Mouse (Mus musculus) granulocyte monocyte progenitor cell, adult 5-6 weeks (primary cell): ENCODE results near the gene Gm10447. TPM values are rescaled to one million over a fixed set of nuclear protein-coding genes. Genes with fewer than 3 reads are reported as not detected.
"Not testable (repeated sequence)": the region's sequence is repeated elsewhere in the genome, so short reads cannot be mapped to it uniquely, and the experiment has no call there.

ENCODE experiments used
- ATAC-seq: replicated peaks from 2 replicates; pipeline ENCODE4 v1.8.0; 2016; ENCODE audit warnings: mild to moderate bottlenecking, moderate TSS enrichment, inconsistent platforms; ENCODE audit not compliant: poor library complexity, severe bottlenecking
- total RNA-seq, 2 experiments: library from RNA; stranded (forward) in 1 of 2; stranded (reverse) in 1 of 2; fragments of 200-712, 200-1000 nt in 1 of 2; fragments of >200 nt in 1 of 2; fragmentation: Nextera tagmentation in 1 of 2; gene quantifications; 2 replicates each; pipeline ENCODE4 v1.2.3; 2014 to 2017

Gene Gm10447
- total RNA-seq, 2 experiments from 2014 or later = not detected

- no peak for ATAC-seq
These were observed 8.9 kb downstream of the Gm10447 start for GRCm38 (mm10) chr11:53447996-53448395.

DNA sequence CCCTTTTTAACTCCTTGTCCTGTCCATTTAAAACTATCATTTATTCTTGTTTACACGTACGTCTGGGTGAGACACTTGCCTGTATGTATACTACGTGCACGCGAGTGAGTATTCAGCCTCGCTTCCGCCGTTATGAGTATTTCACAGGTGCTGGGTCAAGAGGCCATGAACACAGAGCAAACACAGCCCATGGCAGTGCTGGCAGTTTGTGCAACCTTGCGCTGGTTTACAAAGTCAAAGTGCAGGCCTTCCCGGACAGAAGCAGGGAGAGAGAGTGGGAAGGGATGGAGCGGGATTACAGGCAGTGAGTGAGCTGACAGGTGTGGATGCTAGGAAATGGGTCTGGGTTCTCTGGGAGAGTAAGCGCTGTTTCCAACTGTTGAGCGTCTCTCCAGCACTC, 10.7 kb downstream of the Gm10447 start:
- ATAC-seq = no peak

- no peak for ATAC-seq
These were observed 11.3 kb downstream of the Gm10447 start for GRCm38 (mm10) chr11:53445562-53445961.

GRCm38 (mm10) chr11:53443861-53444260, 13.0 kb downstream of the Gm10447 start:
- ATAC-seq = peak; percentile 30; the same call in 1 of the 2 replicates

- peak; percentile 22; the same call in 1 of the 2 replicates for ATAC-seq
These were observed 15.0 kb downstream of the Gm10447 start for GRCm38 (mm10) chr11:53441921-53442320.

GRCm38 (mm10) chr11:53436338-53436737, 20.6 kb downstream of the Gm10447 start:
- ATAC-seq = peak; percentile 59

DNA sequence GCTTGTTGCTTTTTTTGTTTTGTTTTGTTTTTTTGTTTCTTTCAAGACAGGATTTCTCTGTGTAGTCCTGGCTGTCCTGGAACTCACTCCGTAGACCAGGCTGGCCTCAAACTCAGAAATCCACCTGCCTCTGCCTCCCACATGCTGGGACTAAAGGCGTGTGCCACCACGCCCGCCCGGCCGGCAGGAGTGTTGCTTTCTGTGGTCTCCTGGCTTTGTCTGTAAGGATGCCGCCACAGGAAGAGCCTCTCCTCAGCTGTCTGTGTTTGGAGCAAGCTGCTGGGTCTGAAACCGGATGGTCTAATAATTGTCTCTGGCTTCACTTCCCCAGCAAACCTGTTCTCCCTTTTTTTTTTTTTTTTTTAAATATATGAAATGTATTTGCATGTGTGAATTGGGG, 21.4 kb downstream of the Gm10447 start:
- ATAC-seq = no peak

DNA sequence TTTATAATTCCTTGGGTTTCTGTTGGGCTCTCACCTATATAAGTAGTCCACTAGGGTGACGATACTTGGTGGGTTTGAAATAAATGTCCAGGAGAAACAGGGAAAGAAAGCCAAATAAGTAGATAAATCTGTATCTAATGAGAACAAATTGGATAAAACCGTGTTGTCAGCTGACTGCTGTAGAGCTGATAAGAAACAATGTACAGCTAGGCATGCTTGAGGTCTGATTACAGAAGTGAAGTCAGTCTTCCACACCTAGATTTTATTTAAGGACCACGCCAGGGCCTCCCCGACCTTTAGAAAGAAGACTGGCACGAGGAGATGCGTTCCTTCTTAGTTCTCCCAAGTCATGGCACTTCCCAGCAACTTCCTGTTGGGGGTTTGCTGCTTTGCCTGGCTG, 23.9 kb downstream of the Gm10447 start:
- ATAC-seq = no peak

- no peak for ATAC-seq
These were observed 25.4 kb downstream of the Gm10447 start for GRCm38 (mm10) chr11:53431347-53432056.

DNA sequence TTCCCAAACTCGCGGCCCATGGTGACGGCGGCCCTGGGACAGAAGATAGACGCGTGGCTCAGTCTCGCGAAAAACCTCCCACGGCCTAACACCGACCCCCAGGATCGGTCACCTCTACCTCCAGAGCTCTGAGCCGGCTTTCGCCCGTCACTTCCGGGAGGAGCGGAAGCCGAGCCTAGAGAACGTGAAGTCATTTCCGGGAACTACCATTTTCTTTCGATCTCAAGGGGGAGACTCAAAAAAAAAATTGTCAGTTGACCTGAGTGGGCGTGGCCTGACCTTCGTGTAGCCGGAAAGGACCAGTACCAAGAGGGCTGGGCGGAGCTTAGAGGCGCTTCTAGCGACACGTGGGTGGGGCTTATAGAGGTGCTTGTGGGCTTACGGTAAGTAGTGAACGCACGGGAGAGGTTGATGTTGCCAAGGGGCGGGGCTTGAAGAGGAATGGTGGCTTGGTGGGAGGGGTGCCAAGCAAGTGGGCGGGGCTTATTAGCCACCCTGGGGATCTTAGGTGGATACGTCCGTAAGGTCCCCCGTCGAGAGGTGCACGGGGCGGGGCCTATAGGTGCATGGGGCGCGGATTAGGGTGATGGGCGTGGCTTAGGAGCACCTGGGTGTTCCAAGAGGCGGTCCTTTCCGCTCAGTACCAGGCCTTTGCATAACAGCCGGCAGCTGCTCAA, 26.1 kb downstream of the Gm10447 start, which contains the start of the genes Uqcrq and Gdf9:
Gene Uqcrq, minus strand, starts transcription at position 162 of the 677 bp plus-strand sequence.
Gene Gdf9, plus strand, starts transcription at position 354 of the 677 bp plus-strand sequence.
- ATAC-seq = peak; percentile 85

- ATAC-seq = peak; percentile 52
These were observed 26.6 kb downstream of the Gm10447 start for GRCm38 (mm10) chr11:53430300-53430669.

DNA sequence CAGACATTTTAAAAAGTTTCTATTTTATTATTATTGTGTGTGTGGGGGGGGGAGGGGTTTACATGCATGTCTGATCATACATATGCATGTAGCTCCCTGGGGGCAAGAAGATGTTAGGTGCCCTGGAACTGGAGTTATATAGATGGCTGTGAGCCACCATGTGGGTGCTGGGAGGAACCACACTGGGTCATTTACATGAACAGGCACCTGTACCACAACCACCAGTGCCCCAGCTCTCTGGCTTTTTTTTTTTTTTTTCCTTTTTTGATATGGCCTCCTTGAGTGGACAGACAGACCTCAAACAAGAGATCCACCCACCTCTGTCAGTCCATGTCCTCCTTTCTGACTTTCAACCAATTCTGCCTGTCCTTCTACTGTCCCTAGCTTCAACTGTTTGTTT, 27.7 kb downstream of the Gm10447 start:
- ATAC-seq = no peak

DNA sequence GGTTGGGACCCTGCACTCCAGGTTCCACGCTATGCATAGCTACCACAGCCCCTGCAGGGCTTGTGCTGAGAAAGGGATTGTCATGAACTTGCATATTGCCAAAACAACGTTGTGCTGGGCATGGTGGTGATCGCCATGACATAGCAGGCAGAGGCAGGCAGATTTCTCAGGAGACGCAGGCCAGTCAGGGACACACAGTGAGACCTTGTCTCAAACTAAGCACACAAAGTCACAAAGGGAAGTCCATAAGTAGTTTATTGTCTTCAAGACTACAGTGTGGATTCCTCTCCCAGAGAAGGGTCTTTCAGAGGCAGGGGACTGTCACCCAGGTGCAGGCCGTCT, 28.2 kb downstream of the Gm10447 start:
- no peak for ATAC-seq

DNA sequence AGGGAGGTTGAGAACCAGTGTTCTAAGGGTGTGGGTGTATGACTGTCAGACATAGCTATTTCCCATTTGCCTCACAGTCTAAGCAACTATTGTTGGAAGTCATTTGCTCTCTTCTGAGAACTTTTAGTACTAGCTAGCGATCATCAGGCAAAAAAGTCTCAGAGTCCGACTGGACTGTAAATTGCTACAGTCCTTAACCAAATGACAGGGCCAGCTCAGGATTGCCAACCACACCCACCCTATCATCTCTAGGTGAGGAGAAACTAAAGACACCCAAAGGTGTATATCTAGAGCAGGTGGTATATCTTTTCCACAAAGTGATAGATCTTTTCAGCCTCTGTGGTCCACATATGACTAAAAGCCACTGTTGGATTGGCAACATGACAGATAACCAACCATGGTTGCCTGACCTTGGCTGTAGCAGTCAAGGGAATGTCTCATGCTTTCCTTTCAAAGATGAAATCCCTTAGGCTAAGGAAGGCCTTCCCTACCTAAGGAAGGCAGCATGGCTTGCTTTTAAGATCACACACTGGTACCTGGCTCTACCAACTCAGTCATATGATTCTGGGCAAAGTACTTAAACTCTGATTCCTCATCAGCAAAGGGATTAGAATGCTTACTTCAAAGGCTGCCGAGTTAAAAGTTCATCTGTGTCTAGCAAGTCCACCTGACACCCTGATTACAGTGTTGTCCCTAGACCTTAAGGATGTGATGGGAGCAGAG, 28.8 kb downstream of the Gm10447 start:
- no peak for ATAC-seq

GRCm38 (mm10) chr11:53426914-53427313, 30.0 kb downstream of the Gm10447 start:
- ATAC-seq = not testable (repeated sequence)

GRCm38 (mm10) chr11:53425711-53426255, 31.1 kb downstream of the Gm10447 start:
- no peak for ATAC-seq

- ATAC-seq = no peak
These were observed 31.7 kb downstream of the Gm10447 start for GRCm38 (mm10) chr11:53425251-53425650.

DNA sequence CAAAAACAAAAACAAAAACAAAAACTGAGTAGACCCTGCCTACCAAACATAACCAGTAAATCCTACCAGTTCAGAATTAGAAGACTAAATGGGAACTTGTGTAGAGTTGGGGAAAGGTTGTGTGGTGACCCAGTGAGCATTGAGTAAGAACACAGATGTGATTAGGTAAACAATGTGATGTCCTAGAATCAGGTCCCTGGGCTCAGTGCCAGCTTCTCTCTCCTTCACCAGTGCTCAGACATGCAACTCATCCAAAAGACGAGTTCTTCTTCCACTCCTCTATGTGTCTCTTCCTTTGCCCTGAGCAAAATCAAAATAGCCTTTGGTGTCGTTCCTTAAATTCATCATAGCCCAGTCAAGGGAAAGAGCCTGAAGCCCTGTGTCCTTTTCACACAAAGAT, 32.1 kb downstream of the Gm10447 start:
- ATAC-seq = no peak

- no peak for ATAC-seq
These were observed 33.9 kb downstream of the Gm10447 start, which contains the start of gene Leap2 for GRCm38 (mm10) chr11:53423036-53423435. Gene Leap2 (minus strand): TSS chr11:53423170.

- no peak for ATAC-seq
These were observed 38.9 kb downstream of the Gm10447 start for GRCm38 (mm10) chr11:53418048-53418447.

GRCm38 (mm10) chr11:53413871-53414270, 43.0 kb downstream of the Gm10447 start:
- ATAC-seq = no peak
